Mouse (Mus musculus) kidney, adult 9 months (tissue): ENCODE measurements around the gene Oxt.

Source experiments
- DNase-seq: peaks from one replicate; pipeline ENCODE4 v3.0.0; 2022

The Oxt gene

DNA sequence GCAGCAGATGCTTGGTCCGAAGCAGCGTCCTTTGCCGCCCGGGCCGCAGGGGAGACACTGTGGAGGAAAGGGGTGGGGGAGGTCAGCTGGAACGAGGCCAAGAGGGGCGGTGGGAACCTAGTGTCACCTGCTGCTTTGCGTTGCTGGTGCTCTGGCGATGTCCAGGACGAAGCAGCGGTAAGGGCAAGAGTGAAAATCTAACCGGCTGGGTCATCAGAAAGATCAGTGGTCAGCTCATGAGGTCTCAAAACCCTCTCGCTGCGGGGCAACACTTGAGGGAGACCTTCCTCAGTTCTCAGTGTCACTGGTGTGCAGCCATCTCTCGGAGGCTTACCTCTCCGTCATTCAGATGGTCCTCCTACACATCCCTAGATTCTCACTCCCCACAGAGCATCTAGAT lies 5.2 kb downstream of the Oxt start:
- DNase-seq = no peak

DNA sequence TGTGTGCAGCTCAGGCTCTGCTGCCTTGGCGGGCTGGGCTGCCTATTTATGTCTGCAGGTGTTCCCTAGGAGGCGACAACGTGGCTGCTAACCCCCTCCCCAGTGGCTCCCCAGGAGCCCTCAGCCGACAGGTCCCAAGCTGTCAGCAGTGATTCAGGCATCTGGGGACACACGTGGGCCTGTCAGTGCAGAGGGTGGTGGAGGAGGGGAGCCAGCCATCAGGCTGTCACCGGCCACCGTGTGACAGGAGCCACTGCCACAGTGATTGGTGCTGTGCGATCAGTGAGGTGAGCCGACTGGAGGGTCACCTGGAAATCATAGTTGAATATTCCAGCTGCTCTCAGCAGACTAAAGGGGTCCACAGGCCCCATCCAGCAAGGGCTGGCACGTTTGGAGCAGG lies 6.6 kb downstream of the Oxt start, which contains the start of gene Avp:
Gene Avp (minus strand): TSS at position 3 of the 400 bp plus-strand sequence.
- DNase-seq = no peak

DNA sequence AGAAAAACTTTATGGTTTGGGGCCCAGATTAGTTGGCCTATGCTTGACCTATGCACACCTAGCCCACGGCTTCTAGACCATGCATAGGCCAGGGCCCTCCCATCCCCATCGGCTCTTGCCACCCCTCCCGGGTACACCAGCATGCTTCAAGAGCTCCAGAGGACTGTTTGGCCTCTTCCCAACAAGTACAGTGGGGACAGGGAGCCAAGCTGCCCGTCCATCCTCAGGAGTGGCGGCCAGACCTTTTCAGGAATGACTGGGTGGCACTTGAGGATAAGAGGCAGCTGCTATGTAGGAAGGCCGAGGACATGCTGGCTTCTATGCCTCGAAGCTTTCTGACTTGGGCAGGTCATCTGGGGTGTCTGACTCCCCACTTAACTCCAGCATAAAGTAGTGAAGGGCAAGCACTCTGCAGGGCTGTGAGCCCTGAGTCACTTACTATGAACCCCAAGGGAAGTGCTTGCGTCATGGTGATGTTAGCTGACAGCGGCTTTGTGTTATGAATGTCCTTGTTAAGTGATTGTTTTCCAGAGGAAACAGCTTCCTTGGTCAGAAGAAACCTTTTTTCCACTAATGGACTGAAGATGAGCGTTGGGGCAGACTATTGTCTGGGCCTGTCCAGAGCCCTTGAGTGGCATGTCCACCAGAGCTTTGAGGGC lies 8.1 kb downstream of the Oxt start:
- no peak for DNase-seq

DNA sequence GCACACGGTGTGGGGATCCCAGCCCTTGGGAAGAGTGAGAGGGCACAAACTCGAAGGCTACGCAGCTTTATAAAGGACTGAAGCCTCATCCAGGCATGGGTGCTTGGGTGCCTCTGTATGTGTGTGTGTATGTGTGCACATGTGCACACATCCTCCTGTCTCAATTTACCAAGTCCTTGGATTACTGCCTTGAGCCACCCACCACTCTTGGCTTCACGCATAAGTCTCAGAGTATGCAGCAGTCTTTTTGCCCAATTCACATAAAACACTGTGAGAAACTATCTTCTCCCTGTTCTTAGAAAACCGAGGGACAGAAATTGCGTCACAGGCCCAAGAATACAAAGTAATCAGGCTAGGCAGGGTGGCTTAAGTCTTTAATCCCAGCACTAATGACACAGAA lies 10.0 kb downstream of the Oxt start:
- DNase-seq = no peak

DNA sequence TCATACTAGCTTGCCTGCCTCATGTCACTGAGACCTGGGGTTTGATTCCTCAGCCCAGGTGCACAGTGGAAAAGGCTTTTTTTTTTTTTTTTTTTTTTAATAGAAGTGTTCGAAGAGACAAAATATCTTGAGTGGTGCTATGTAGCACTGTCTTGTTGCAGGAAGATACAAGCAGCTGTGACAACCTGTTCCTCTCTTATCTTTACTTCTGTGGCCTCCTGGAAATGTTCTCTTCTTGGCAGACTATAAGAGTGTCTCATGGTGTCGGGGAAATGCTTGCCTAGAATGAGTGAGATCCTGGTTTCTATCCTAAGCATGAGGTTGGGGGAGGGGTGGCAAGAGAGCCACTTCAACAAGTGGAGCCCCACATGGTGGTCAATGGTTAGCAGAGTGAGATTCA lies 12.4 kb downstream of the Oxt start:
- DNase-seq = no peak

DNA sequence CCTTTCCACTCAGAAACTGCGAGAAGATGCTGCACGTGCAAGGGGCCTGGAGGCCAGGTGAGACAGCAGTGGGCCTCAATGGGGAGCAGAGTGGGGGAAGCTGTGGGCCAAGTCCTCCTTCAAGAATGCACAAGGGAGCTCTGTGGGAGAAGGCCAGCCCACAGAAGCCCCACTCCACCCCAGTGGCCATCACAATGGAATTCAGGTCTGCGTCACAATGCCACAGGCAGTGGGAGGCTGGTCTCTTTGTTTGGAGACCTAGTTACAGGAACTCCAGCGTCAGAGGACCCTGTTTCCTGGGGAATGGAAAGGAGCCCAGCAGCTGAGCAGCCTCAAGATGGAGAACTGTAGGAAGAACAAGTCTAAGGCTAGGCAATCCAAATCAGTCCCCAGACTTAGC lies 13.2 kb downstream of the Oxt start:
- no peak for DNase-seq

DNA sequence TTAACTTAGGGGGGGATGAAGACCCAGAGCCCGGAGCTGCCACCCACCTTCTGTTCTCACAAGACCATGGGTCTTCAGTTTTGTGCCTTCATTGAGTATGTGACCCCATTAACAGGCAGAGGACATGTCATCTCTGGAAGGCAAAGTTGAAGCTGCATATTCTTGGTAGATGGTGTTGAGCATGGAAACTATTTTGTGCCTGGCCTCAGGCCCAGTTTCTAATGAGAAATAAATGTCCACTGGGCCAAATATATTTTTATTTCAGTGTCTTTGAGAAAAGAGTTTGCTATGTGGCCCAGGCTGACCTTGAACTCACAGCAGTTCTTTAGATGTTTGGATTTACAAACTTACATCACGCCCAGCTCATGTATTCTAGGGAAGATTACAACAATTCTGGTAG lies 13.8 kb downstream of the Oxt start:
- DNase-seq = no peak

DNA sequence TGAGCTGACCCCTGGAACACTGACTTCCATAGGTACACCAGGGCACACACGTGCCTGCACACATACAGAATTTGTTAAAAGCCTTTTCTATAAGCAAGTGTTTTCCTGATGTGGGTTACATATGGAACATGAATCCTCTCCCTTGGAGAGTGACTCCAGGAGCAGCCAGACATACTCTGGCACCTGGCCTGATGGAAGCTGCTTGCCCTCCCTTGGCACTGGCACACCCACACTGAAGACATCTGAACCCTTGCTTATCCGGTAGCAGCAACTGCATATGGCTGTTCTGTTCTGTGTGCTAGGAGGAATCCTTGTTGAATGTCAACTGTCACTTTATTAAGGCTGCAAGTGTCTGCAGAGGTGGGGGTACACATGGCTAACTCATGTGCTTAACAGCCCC lies 15.0 kb downstream of the Oxt start:
- no peak for DNase-seq

DNA sequence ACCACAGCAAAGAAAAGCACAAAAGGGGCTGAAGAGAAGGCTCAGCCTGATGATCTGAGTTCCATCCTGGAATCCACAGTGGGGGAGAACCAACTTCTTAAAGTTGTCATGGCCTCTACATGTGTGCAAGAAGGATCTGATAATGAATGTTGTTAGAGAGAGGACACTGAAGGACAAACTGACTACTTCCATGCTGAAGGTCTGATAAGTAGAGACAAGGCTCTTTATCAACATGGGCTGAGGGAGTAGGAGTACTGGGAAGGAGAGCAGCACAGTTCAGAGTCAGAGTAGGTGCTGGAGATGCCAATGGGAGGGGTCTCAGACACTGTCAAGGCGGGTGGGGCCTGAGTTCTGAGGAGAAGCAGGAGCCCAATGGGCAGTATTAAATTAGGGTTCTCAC lies 19.6 kb downstream of the Oxt start:
- DNase-seq = no peak

DNA sequence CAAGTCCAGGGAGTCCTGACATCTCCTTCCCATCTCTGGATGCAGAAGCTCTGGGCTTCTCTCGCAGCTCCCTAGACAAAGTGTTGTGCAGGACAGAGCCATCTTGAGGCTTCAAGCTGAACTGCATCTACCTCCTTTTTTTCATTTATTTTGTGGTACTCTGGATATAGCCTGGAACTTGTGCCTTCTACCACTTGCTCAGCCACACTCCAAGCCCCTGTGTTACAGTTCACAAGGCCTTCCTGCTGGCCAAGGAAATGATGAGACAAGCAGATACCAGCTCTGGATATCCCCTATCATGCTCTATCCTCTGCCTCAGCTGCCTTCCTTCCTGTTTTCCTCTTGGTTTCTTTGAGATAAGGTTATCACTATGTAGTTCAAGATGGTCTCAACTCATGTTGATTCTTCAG lies 21.6 kb downstream of the Oxt start:
- DNase-seq = peak; percentile 51

DNA sequence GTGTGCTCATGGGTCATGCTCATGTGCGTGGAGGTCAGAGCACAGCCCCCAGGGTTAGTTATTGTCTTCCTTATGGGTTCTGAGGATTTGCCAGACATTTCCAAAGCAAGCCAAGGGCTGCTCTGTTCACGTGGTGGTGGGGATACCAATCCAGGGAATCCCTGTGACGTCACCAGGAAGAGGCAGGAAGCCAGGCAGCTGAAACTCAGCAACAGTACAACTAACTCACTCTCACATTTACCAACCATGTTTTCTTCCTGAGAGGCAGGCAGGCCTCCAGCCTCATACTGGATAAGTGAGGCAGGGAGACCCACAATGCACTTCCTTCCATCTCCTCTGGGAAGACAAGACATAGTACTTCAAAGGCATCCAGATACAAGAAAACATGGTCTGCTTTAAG lies 22.4 kb downstream of the Oxt start:
- no peak for DNase-seq

DNA sequence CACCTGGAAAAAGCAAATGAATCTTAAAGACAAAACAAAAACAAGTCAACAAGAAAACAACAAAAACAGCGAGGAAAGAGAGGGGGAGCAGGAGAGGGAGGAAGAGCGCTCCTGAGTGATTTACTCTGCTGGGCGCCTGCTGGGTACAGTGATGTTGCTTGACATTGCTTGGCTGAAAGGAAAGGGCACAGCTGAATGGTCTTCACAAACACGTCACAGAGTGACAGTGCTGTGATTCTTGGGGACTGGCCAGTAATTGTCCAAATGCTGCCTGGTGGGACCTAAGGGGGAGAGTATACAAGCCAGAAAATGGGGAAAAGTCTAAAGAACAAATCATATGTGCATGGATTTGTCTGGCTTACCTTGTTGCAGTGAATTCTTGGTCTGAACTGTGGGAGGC lies 26.2 kb downstream of the Oxt start:
- DNase-seq = no peak

DNA sequence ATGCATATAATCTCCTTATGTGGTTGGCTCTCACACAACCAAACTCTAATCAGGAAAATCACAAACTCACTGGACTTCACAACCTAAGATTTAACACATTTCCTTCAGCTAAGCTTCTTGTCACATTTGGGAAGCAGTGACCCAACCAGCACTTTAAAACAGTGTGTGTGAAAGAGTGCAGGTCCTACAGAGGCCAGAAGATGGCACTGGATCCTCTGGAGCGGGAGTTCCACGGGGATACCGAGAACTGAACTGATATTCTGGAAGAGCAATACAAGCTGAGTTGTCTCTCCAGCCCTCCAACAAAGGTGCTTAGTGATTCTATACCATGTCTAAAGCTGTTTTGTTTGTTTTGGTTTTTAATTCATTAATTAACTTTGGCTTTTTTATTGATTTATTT lies 37.1 kb downstream of the Oxt start:
- peak; percentile 46 for DNase-seq

DNA sequence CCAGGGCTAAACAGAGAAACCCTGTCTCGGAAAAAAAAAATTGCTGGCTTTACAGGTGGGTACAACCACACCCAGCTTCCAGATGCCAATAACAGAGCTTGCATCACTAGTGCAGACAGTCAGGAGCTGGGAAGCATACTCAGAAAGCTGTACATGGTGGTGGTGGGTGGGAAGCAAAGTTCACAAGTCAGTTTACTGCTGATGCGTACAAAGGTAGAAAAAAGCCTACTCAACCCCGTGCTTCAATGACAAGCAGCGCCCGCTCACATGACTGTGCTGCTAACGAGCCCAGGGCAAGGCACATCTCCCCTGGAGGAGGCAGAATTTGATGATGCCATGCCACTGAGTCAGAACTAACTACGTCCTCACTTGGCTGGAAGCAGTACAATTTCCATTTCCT lies 43.0 kb downstream of the Oxt start:
- DNase-seq = peak; percentile 46
